Mouse (Mus musculus) spleen, postnatal 10 days (tissue): ENCODE measurements around the gene Bcl2l15.
A peak's percentile ranks its signal among the peaks of the same experiment; 100 is the strongest.

Experiments
- DNase-seq, 2 experiments: peaks; one replicate each; pipeline ENCODE4 v3.0.0; 2021 to 2022; ENCODE audit warnings: low spot score in 2 of 2

Gene Bcl2l15

DNA sequence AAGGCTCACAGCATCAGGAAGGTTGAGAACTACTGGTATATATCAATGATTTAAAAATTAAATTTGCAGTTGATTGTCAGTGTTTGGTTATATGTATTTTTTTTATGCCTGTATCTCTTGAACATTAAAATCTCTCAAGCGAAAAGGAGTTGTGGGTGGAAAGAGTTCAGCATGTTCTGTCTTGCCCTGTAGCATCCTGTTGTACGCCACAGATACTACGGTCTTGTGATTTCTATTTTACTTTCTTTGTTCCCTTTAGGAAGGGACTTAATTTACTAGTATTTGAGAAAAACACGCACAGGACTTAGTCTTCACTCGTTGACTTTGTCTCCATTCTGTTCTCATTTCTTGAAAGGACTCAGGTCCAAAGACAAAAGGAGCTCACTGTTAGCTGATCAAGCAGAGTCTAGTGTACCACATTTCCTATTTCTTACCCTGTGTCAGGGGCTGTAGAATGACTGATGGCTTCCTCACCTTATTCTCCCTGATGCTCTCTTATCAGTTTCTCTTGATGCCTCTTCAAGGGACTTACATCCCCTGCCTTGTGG lies 35.1 kb downstream of the Bcl2l15 start:
- DNase-seq, result no peak

DNA sequence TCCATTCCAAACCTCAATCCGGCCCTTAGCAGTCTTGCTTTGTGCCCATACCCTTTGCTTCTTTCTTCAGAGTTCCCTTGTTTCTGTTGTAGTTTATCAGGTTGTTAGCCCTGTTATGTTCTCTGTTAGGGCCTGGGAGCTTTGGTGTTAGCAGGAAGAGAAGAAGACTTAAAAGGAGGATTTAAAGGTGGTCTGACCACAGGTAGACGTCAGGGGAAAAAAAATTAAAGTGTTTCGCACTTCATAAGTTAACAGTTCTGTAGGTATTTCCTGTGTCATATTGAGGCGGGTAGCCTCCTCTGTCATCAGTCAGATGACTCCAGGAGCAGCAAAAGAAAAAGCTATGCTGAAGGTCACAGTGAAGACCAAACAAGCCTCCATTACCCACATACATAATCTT lies 35.6 kb downstream of the Bcl2l15 start:
- DNase-seq, result no peak

DNA sequence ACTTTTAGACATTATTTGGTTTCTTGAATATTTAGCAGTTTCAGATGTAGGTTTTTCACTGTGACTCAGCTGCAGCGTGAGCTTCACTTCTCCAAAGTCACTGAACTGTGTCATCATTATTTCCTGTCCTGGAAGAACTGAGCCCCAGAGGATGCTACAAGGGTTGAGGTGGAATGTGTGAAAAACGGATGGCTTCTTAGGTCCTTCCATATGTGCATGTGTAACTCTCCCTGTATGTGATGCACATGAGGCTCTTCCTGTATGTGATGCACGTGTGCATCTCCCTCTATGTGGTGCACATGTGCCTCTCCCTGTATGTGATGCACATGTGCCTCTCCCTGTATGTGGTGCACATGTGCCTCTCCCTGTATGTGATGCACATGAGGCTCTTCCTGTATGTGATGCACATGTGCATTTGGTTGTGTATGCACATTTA lies 40.3 kb downstream of the Bcl2l15 start:
- DNase-seq, result no peak

DNA sequence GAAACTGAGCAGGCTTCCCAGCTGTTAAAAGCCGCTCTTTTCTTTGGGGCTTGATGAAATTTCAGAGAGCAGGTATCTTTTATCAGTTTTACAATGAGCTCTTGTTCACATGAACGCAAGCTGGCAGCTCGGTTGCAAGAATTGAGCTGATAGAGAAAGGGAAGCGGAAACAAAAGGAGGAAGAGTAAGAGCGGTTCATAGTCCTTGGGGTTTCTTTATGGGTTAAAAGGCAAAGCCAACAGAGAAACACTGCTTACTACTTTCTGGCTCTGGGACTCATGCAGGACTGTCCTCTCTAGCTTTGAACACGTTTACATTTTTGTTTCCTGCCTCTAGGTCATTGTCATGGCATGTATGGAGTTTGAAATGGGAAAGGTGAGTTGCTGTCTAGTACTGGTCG lies 41.9 kb downstream of the Bcl2l15 start:
- DNase-seq, result no peak

DNA sequence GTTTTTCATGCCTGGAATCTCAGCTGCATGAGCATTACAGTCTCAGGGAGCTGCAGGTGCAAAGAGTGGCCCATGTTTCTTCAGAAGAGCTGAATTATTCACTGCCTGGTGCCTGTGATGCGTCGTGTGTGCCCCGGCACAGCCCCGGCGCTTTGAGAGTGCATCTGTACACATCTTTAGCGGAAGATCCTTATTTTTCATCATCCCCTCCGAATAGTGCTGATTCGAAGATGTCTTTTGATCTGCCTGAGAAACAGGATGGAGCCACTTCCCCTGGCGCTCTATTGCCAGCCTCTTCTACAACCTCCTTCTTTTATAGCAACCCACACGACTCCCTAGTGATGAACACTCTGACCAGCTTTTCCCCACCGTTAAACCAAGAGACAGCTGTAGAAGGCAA lies 53.5 kb downstream of the Bcl2l15 start:
- DNase-seq, result no peak

- DNase-seq, result peak in 1 of 2 experiments; percentile 68
These were observed 55.2 kb downstream of the Bcl2l15 start for GRCm38 (mm10) chr3:103887581-103887980.

DNA sequence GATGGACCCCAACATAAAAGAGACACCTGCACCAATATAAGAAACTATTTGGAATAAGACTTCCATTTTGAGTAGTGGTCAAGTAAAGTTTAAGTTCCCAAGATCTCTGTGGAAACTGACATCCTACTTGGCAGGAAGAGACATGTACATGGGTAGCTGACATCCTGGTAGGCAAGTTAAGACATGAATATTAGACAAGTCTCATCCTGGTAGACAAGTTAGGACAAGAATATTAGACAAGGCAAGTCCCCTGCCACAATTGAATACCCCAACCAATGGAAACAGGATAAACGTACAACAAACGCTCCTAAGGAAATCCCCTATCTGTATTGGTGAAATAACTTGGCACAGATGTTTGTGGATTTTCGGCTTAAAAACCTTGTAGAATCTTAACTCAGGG lies 61.0 kb downstream of the Bcl2l15 start:
- DNase-seq, result no peak
